Mouse (Mus musculus) intestine, postnatal 0 days (tissue): ENCODE measurements around the gene Pcnx2. TPM values are rescaled to one million over a fixed set of nuclear protein-coding genes. Genes with fewer than 3 reads are reported as not detected.
A peak's percentile ranks its signal among the peaks of the same experiment; 100 is the strongest.

Experiments
- ATAC-seq: fragments of 200-750 bp; cut with Nextera tagmentation; 2 replicates; pipeline ENCODE4 v1.8.0; 2017; ENCODE audit warnings: mild to moderate bottlenecking, moderate TSS enrichment, moderate library complexity
- H3K27ac ChIP-seq: fragments of 300-500 bp; sonication (generic); 2 replicates; pipeline ENCODE4 v1.5.1; 2014; ENCODE audit warnings: mild to moderate bottlenecking, low read depth, low read length, moderate library complexity
- H3K27me3 ChIP-seq: fragments of 300-500 bp; sonication (generic); replicated peaks from 2 replicates; pipeline ENCODE4 v1.6.1; 2014; ENCODE audit warnings: low read length, mixed read lengths; ENCODE audit not compliant: control insufficient read depth, insufficient read depth
- H3K36me3 ChIP-seq: fragments of 300-500 bp; sonication (generic); 2 replicates; pipeline ENCODE4 v1.6.1; 2014; ENCODE audit warnings: mild to moderate bottlenecking, moderate library complexity; ENCODE audit not compliant: control insufficient read depth, insufficient read depth
- H3K4me1 ChIP-seq: fragments of 300-500 bp; sonication (generic); replicated peaks from 2 replicates; pipeline ENCODE4 v1.6.1; 2014; ENCODE audit warnings: antibody characterized with exemption, low read length, mixed read lengths; ENCODE audit not compliant: control insufficient read depth, insufficient read depth
- H3K4me2 ChIP-seq: fragments of 300-500 bp; sonication (generic); replicated peaks from 2 replicates; pipeline ENCODE4 v1.6.1; 2014; ENCODE audit warnings: low read depth, mild to moderate bottlenecking, moderate library complexity
- H3K4me3 ChIP-seq: fragments of 300-500 bp; sonication (generic); 2 replicates; pipeline ENCODE4 v1.5.1; 2014; ENCODE audit warnings: low read depth, low read length
- H3K9ac ChIP-seq: fragments of 300-500 bp; sonication (generic); 2 replicates; pipeline ENCODE4 v1.6.1; 2014; ENCODE audit warnings: mild to moderate bottlenecking, low read depth, low read length
- H3K9me3 ChIP-seq: fragments of 300-500 bp; sonication (generic); 2 replicates; pipeline ENCODE4 v1.6.1; 2016; ENCODE audit warnings: mixed run types; ENCODE audit not compliant: control insufficient read depth
- CTCF ChIP-seq: sonication (generic); IDR thresholded peaks from 2 replicates; pipeline ENCODE4 v1.5.1; 2016; ENCODE audit warnings: low read depth, mild to moderate bottlenecking, control low read depth, antibody characterized with exemption, moderate library complexity
- WGBS: fragments of 180-500 bp; shearing (Covaris S2); extraction: QIAGEN DNeasy Blood & Tissue Kit; methylation state at CpG from one replicate; pipeline ENCODE4 v1.1.7; 2014; 5-methylcytosine and 5-hydroxymethylcytosine counted together
- polyA plus RNA-seq: library from polyadenylated mRNA; unstranded; fragments of >200 nt; fragmentation: Nextera tagmentation; extraction: Ambion mirVana; gene quantifications from 2 replicates; pipeline ENCODE4 v1.2.1, GENCODE M21; 2015

Pcnx2 gene
- polyA plus RNA-seq, 1 experiment from 2014 or later, result 0.29 TPM

DNA sequence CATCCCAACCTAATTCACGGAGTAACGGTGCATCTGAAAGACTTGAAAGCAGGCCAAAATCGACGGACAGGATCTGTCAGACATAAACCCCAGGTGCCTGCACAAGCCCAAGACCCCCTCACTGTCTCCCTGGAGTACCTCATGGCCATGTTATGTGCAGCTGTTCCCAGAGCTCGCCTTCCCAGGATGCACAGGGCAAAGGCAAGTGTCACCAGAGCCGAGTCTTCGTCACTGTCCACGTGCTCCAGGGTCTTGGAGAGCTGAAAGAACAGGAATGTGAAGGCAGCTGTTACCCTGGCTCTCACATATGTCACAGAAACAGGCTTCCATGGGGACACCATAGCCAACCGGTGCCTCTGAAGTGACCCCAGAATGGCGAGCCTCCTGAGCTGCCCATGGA is 130.0 kb downstream of the Pcnx2 start:
- Histone ChIP-seq H3K27me3 (no peaks in the 10 kb centered on the region), H3K4me1 (no peaks in the 10 kb centered on the region), H3K27ac (no peak overlapping the region), H3K4me2 (no peak overlapping the region), H3K9me3 (no peaks in the 10 kb centered on the region), H3K9ac (no peak overlapping the region), H3K36me3 (no peaks in the 10 kb centered on the region), H3K4me3 (no peak overlapping the region)
- ATAC-seq, result no peak
- 82% methylated on average over 10 of the region's 10 CpGs for WGBS
- no peak for TF ChIP-seq CTCF

DNA sequence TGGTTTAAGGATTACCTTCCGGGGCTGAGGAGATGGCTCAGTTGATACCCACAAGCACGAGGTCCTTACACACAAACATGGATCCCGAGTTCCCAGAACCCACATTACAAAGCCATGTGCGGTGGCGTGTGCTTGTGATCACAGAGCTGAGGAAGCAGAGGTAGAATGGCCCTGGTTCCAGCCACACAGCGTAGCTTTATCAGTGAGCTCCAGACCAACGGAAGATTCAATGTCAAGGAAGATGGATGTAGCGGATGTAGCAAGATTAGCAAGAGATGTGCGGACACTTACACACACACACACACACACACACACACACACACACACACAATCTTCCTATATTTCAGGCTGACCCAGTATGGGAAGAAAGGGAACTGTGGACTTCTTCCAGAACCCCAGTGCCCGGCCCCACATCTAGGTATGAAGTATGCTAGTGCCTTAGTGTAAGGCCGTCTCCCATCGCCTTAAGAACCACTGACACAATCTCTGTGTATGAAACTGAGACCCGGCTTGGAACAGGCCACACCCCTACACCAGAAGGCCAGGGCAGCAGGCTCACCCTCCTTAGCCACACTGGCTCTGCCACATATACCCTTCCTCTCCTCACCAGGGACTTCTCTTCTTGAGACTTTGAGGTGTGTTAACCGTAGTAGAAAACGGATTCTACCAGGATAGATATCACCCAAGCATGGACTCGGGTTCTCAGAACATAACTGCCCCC is 134.9 kb downstream of the Pcnx2 start:
- Histone ChIP-seq H3K36me3 (no peaks in the 10 kb centered on the region), H3K27ac (no peak overlapping the region), H3K4me2 (no peak overlapping the region), H3K4me1 (no peaks in the 10 kb centered on the region), H3K4me3 (no peak overlapping the region), H3K9ac (no peak overlapping the region), H3K27me3 (no peaks in the 10 kb centered on the region), H3K9me3 (no peaks in the 10 kb centered on the region)
- no peak for ATAC-seq
- WGBS, result 87% methylated on average over 16 of the region's 16 CpGs
- TF ChIP-seq CTCF, result no peak

DNA sequence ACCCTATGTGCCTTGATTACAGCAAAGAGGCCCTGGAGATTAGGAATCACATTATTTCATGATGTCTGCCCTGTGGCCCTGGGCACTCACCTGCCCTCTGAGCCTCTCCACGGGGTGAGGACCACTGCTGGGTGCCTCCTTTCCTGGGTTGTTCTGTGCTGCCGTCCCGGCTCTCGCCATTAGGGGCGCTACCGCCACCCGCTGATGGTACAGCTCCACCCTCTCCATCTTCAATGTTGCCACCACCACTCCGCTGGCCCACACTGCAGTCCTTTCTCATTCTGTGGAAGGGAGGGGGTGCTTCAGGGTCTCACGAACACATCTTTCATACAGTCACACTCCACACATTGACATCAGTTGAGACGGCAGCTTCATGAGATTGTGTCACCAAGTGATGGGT is 139.1 kb downstream of the Pcnx2 start:
- Histone ChIP-seq H3K4me3 (no peak overlapping the region), H3K4me2 (no peak overlapping the region), H3K9ac (no peak overlapping the region), H3K36me3 (no peaks in the 10 kb centered on the region), H3K9me3 (no peaks in the 10 kb centered on the region), H3K27ac (no peak overlapping the region), H3K4me1 (no peaks in the 10 kb centered on the region), H3K27me3 (no peaks in the 10 kb centered on the region)
- no peak for ATAC-seq
- WGBS, result 54% methylated on average over 10 of the region's 10 CpGs
- TF ChIP-seq CTCF, result peak; percentile 70

DNA sequence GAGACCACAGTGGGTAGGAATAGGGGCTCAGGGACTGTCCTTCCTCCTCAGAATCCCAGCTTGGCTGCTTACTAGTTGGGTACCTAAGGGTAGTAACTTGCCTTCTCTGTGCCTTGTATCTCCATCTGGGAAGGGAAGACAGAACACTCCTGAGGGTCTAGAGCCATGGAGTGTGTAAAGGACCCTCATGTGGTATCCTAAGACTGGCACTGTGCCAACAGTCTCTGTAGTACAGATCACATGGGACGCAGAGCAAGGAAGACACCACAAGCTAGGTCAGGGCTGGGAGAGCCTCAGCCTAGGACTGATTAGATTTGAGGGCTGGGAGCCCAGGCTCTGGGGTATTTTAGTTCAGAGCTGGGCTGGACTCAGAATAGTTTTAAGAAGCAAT is 141.0 kb downstream of the Pcnx2 start:
- Histone ChIP-seq H3K9ac (no peak overlapping the region), H3K27ac (no peak overlapping the region), H3K9me3 (no peaks in the 10 kb centered on the region), H3K27me3 (no peaks in the 10 kb centered on the region), H3K4me2 (no peak overlapping the region), H3K4me1 (no peaks in the 10 kb centered on the region), H3K4me3 (no peak overlapping the region), H3K36me3 (no peaks in the 10 kb centered on the region)
- ATAC-seq, result no peak
- TF ChIP-seq CTCF, result no peak
- WGBS, result 68% methylated on average over 1 of the region's 1 CpGs

DNA sequence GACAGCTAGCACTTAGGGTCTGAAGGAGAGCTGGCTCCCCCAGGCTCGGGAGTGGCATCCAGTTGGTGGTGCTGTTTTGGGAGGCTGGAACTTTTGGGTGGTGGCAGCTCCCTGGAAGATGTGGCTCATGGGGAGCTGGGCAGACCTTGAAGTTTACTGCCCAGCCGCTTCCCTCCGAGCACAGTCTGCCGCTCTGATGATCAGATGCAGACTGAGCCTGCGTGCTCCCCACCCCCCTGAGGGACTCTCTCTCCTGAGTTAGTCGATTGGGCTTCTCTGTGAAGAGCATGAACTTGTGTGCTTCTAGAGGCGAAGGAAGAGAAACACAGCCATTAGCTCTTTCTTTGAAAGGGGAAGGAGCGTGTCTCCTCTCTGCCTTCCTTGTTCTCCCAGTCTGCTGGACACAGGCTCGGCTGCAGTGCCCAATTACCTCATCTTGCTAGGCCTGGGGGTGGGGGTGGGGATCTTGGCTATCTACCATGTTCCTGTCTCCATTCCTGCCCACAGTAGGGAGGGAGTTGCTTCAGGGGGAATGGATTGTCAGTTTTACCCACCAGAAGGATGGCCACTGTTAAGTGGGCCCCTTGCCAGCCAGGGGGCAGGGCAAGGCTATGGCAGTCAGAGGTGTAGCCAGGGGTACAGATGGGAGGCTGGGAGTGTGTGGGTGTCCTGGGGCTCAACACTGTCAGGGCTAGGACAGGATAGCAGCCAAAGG is 141.6 kb downstream of the Pcnx2 start:
- Histone ChIP-seq H3K9me3 (no peaks in the 10 kb centered on the region), H3K4me1 (no peaks in the 10 kb centered on the region), H3K27ac (no peak overlapping the region), H3K27me3 (no peaks in the 10 kb centered on the region), H3K4me3 (no peak overlapping the region), H3K36me3 (no peaks in the 10 kb centered on the region), H3K4me2 (no peak overlapping the region), H3K9ac (no peak overlapping the region)
- TF ChIP-seq CTCF, result no peak
- ATAC-seq, result no peak
- 50% methylated on average over 9 of the region's 9 CpGs for WGBS

DNA sequence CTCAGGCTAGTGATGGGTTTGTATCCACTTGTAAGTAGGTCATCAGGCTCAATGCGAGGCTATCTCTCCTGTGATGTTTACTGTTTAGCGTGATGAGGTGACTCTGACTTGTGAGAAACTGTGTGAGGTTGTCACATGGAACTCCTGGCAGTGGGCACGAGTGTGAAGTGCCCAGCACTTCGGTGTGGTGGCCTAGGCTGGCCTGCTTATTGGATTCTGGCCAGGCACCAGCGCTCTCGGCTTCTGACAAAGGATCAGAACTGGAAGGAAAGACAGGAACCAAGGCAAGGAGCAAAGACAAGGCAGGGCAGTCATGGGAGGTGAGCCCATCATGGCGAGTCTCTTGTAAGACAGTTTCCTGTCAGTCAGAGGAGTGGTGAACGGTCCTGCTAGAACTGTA is 142.2 kb downstream of the Pcnx2 start:
- no peak overlapping the region for H3K4me2 ChIP-seq
- no peak for TF ChIP-seq CTCF
- H3K4me3 ChIP-seq, result no peak overlapping the region
- no peaks in the 10 kb centered on the region for H3K9me3 ChIP-seq
- H3K9ac ChIP-seq, result no peak overlapping the region
- no peak for ATAC-seq
- no peaks in the 10 kb centered on the region for H3K4me1 ChIP-seq
- WGBS, result 72% methylated on average over 8 of the region's 8 CpGs
- no peaks in the 10 kb centered on the region for H3K36me3 ChIP-seq
- H3K27me3 ChIP-seq, result no peaks in the 10 kb centered on the region
- H3K27ac ChIP-seq, result no peak overlapping the region
